Mouse (Mus musculus): ENCODE measurements around the gene Rbpj.

DNA sequence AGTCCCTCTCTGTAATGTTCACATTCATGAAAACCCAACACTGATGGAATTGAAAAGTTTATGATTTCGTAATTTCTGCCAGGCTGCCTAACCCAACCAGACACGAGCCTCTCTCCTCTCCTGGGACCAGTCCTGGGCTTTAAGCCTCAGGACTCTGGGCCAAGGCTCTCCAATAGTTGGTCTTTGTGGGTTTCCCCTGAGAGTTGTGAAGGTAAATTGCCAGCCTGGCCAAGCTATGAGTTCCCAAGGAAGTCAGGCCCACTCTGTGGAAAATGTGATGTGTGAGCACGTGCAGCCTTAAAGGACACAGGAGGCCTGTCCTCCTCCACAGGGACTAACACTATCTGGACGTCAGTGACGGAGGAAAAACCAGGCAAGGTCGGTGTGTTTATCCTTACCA lies 85.4 kb downstream of the Rbpj start:
- no peak for TF ChIP-seq CTCF (IDR thresholded peaks at IDR 0.05; ENCODE audit: extremely low read depth, insufficient read length, insufficient replicate concordance, low read depth, low read length)
- TF ChIP-seq POLR2A (IDR thresholded peaks at IDR 0.05; ENCODE audit: low read depth, low read length): no peak

All from small intestine, adult 2 months (tissue).